Mouse (Mus musculus) R1 (cell line): ENCODE measurements around the gene Gm20715.
"Not testable (repeated sequence)": the region's sequence is repeated elsewhere in the genome, so short reads cannot be mapped to it uniquely, and the experiment has no call there.

ENCODE experiments used
- DNase-seq: peaks from one replicate; pipeline ENCODE4 v3.0.0-alpha.2; 2018; ENCODE audit warnings: low read depth, low spot score

Gm20715 gene

DNA sequence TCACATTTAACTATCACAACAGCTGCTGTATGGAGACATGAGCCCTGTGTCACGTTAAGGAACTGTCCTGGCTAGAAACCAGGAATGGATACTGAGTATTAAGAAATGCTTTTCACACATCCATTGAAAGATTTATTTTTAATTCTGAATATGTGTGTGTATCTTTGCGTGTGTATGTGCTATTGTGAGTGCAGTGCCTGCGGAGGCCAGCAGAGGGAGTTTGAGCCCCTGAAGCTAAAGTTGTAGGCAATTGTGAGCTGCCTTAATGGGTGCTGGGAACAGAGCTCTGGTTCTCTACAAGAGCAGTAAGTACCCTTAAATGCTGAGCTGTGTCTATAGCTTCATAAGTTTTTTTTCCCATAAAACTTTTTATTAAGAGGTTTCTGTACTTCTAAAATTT is 19.3 kb downstream of the Gm20715 start:
- peak; percentile 49 for DNase-seq

DNA sequence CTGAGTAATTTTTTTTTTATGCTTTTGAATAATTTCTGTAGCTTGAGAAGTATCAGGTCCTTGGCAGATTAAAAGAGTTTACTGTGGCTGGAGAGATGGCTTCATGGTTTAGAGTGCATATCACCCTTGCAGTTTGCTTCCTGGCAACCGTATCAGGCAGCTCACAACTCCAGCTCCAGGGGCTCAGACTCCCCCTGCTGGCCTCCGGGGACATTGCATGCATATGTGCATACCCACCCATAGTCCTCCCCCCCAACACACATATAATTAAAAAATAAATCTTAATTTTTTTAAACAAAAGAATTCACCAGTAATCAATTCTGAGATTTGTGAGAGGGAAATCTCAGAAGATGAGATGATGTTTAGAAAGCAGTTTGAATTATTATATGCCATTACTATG is 20.3 kb downstream of the Gm20715 start:
- DNase-seq: peak; percentile 57

DNA sequence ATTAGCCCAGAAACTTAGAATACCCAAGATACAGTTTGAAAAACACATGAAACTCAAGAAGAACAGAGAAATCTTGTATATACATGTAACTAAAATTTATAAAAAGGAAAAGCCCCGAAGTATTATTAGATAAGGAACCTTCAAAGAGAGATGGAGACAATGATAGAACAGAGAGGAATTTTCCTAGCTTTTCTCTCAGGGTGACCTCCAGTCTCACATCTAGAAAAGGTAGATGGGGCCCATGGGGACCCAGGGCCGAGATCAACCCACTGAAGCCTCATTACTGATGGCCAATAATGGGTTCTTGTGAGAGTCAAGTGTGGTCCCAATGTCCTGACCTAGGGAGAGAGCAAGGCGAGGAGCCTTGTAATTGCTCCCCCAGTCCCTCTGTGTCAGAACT is 28.3 kb downstream of the Gm20715 start, which contains the start of gene Olfr1344:
TSS of gene Olfr1344 (plus strand) at position 301 of the 400 bp plus-strand sequence.
- DNase-seq: no peak

DNA sequence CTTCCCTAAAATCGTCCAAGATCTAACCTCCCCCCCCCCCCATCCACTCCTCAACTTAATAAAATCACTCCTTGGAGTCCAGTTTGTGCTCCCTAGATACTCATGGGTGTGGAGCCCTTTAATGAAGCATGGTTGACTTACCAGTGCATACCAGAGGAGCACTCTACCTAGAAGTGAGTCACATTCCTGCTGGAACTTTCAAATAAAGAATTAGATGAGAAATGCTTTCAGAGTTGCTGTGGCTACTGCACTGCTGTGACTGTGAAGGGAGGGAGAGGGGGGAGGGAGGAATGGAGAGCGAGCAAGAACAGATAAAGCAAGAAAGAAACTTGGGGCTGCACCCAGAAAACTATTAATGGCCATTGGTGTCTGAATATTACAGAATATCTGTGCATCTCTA is 31.1 kb downstream of the Gm20715 start:
- DNase-seq: no peak

DNA sequence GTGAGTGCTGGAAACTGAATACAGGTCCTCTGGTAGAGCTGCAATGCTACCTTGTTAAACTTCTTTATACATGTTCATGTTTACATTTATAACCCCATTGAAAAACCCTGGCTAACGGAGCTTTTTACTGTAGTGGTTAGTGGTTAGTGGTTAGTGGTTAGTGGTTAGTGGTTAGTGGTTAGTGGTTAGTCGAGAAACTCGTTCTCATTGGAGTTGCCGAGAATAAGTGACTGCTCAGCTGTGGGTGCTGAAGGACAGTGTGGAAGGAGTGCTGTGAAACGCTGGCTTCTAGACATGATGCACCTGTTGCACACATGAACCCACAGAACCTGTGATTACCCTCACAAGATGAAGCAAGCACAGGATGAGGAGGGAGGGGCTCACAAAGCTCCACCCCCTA is 37.7 kb downstream of the Gm20715 start:
- no peak for DNase-seq

DNA sequence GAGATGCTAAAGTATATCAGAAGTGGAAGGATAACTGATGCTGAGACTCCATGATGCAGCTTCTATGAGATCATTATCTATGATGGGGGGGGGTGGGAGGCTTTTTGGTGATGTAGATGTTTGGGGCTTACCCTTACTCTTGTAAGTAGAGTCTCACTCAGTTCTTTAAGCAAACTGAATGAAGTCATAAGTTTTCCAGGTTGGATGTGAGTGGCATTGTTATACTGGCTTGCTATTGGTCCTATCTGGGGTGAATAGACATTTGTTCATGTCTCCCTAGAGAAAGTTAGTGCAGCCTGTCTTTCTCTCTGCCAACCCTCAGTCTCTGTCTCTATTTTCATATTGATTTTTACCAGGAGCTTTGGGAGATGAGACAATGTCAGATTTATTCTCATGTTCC is 45.8 kb downstream of the Gm20715 start, which contains the start of gene Olfr1336:
TSS of gene Olfr1336 (plus strand) at position 301 of the 400 bp plus-strand sequence.
- no peak for DNase-seq

DNA sequence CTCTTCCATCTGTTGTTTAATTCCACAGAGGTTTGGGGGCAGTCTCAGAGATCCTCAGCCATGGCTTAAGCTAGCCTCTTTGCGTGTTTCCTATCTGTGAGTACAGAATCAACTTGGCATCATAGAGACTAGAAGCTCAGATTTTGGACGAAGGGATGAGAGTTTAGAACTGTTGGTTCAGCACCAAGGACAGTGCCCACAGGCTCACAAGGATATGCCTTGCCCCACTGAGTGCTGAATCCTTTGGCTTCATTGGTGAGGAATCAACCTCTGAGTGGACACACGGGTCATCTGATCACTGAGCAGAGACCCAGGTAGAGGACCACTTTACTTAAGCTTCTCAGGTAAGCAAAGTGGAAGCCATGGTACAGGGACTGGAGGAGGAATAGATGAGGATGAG is 46.3 kb downstream of the Gm20715 start:
- peak; percentile 48 for DNase-seq

DNA sequence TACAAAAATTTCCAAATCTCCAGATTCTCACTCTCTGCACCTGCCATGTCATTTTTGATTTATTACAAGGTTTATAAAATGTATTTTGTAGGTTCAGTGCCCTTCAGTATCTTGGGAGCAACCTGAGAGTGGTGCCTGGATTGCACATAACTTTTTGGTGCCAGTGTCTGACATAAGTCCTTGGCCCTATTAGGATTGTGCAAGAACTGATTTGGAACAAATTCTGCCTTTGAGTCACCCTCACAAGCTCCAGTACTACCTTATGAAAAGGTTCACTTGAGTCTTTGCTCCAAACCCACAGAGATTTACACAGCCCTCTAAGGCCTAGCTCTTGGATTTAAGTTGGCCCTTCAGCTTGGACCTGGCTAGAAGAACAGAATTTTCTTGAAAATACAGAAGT is 56.9 kb downstream of the Gm20715 start, which contains the start of gene Olfr1346:
TSS of gene Olfr1346 (plus strand) at position 151 of the 400 bp plus-strand sequence.
- DNase-seq: no peak

DNA sequence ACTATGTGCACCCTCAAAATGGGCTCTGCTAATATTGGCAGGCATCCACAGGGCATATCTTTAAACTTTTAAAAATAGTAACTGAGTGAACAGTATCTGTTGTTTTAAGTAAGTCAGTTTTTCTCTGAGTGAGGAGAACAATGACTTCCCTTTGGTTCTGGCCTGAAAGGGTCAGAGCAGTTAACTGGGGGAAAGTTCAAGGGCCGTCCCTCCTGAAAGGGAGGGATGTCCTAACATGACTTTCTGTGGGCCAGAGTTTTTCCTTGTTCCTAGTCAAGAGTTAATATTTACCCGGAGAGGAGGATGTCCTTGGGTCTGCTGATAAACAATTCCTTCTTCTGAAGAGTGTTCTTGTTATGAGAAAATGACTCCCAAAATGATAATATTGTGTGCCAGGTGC is 67.6 kb downstream of the Gm20715 start:
- DNase-seq: not testable (repeated sequence)

DNA sequence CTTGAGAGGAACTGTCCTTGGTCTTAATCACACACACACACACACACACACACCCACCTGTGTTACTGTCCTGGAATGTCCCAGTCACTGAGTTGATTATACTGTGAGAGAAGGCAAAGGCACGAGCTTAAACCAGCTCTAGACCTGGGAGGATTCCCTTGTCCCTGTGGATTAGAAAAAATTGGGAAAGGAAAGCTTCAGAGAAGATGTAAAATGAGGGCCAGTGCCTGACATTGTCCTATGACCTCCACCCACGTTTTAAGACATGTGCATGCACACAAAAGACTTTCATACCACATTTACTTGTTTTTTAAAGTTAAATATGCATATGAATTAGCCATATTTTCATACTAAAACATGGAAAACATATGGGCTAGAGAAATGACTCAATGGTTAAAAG is 76.8 kb downstream of the Gm20715 start, which contains the start of gene Olfr5:
TSS of gene Olfr5 (minus strand) at position 101 of the 400 bp plus-strand sequence.
- DNase-seq: no peak
